8 mouse cellular contexts compared by ENCODE assay signal in genomic region chr1:193449394-193450103, GRCm38 (mm10).
A peak's percentile ranks its signal among the peaks of the same experiment; 100 is the strongest.
DNase-seq lines count a peak whose midpoint lies in the region; ATAC-seq lines count a peak whose summit lies in the region.

No protein-coding gene starts in this region.

- H3K27ac ChIP-seq in forebrain, embryonic 15.5 days (replicated peaks): peak overlapping the region; percentile 64
- peak overlapping the region; percentile 81 for H3K27ac ChIP-seq in hindbrain, embryonic 12.5 days

- no peak overlapping the region for H3K4me2 ChIP-seq in forebrain, embryonic 15.5 days (replicated peaks)
- H3K4me2 ChIP-seq in hindbrain, embryonic 12.5 days (replicated peaks): no peak overlapping the region

- H3K4me1 ChIP-seq in forebrain, embryonic 15.5 days: peaks cover 12% of the 10 kb centered on the region
- peaks cover 11% of the 10 kb centered on the region for H3K4me1 ChIP-seq in hindbrain, embryonic 12.5 days

- peak; percentile 46 for ATAC-seq in cerebellum, adult (ENCODE audit: insufficient number of reproducible peaks, low FRiP score, low TSS enrichment)
- peak; percentile 77 for ATAC-seq in forebrain, embryonic 15.5 days (replicated peaks)
- ATAC-seq in hindbrain, embryonic 12.5 days (ENCODE audit: low FRiP score): peak; percentile 49
- ATAC-seq in megakaryocyte progenitor cell, adult 5-6 weeks (replicated peaks; ENCODE audit: poor library complexity): peak; percentile 77

- H3K4me3 ChIP-seq in forebrain, embryonic 15.5 days: no peak overlapping the region
- no peak overlapping the region for H3K4me3 ChIP-seq in hindbrain, embryonic 12.5 days

- peak; percentile 2 for DNase-seq in gastrocnemius, adult 18-20 months (ENCODE audit: low spot score)
- no peak for DNase-seq in gastrocnemius, adult 8-10 months (ENCODE audit: low spot score in 2 of 2)
- DNase-seq in layer of hippocampus, postnatal 25 days (ENCODE audit: extremely low spot score in 1 of 2, low spot score in 1 of 2): peak; percentile 18 to 35
- peak; percentile 23 for DNase-seq in splenic B cell, adult 2 months (ENCODE audit: low read depth, low spot score)

- H3K9ac ChIP-seq in forebrain, embryonic 15.5 days (replicated peaks): peak overlapping the region; percentile 27; the same call in 1 of the 2 replicates
- H3K9ac ChIP-seq in hindbrain, embryonic 12.5 days: no peak overlapping the region

- WGBS in forebrain, embryonic 15.5 days: 12% methylated on average over 7 of the region's 7 CpGs
- WGBS in hindbrain, embryonic 12.5 days: 15% methylated on average over 7 of the region's 7 CpGs

- H3K27me3 ChIP-seq in forebrain, embryonic 15.5 days: no peaks in the 10 kb centered on the region
- H3K27me3 ChIP-seq in hindbrain, embryonic 12.5 days: no peaks in the 10 kb centered on the region
- H3K27me3 ChIP-seq in splenic B cell, adult 2 months (ENCODE audit: control insufficient read depth, insufficient read depth, low read length, poor library complexity, severe bottlenecking): no peaks in the 10 kb centered on the region

- no peaks in the 10 kb centered on the region for H3K36me3 ChIP-seq in forebrain, embryonic 15.5 days
- H3K36me3 ChIP-seq in hindbrain, embryonic 12.5 days: no peaks in the 10 kb centered on the region
- no peaks in the 10 kb centered on the region for H3K36me3 ChIP-seq in splenic B cell, adult 2 months (ENCODE audit: control insufficient read depth, insufficient read depth, low read length, poor library complexity, severe bottlenecking)

- H3K9me3 ChIP-seq in forebrain, embryonic 15.5 days: no peaks in the 10 kb centered on the region
- H3K9me3 ChIP-seq in hindbrain, embryonic 12.5 days (replicated peaks): no peaks in the 10 kb centered on the region

Comparison
In these comparisons a context has a peak if more than half of its experiments do, and no peak if none do; other contexts are left out.
1. DNase-seq: peak in gastrocnemius, adult 18-20 months (single experiment), layer of hippocampus, postnatal 25 days (2 of 2) and splenic B cell, adult 2 months (single experiment); none in gastrocnemius, adult 8-10 months (0 of 2).
2. Peak in every context shown above with its lines, with median percentiles within 50 percentile points of each other: ATAC-seq.